ENCODE assay signal across 11 mouse cellular contexts in the genomic region with DNA sequence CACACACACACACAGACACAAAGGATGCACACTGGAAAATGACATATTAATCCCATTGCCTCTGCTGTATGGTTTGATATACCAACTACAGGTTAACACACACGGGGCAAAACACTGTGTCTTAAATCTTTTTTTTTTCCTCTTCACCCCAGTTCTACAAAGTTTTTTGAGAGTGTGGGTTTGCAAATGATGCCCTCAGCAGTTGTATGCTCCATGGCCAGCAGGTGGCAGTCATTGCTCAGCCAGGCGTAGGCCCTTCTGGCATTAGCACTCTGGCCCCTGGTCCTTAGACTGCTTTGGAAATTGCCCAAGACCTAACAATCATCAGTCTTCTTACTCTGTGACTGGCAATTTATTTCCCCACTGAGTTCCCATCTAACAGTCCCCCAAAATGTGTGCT. TPM values are rescaled to one million over a fixed set of nuclear protein-coding genes. Genes with fewer than 3 reads are reported as not detected.
DNase-seq lines count a peak whose midpoint lies in the region; ATAC-seq and TF ChIP-seq lines count a peak whose summit lies in the region.
"Not testable (repeated sequence)": the region's sequence is repeated elsewhere in the genome, so short reads cannot be mapped to it uniquely, and the experiment has no call there.
"Had no signal": no experiment of that assay in that cellular context is flagged by ENCODE, and none has a peak within 500 bp of the region (broad histone marks: within the 10 kb centered on the region; RNA-seq: fewer than 3 reads in every experiment).

No protein-coding gene starts in this region.

- TF ChIP-seq EP300 in heart, postnatal 0 days (IDR thresholded peaks at IDR 0.05; ENCODE audit: low read depth): not testable (repeated sequence)

- DNase-seq in adrenal gland, postnatal 14 days: peak; percentile 78
- DNase-seq in heart, postnatal 0 days (ENCODE audit: low spot score): not testable (repeated sequence)
- DNase-seq in kidney, adult 8-10 months: peak; percentile 9 to 37
- DNase-seq in left cerebral cortex, adult 18-20 months (ENCODE audit: low spot score in 2 of 2): peak; percentile 17 to 39
- peak; percentile 70 for DNase-seq in lung, postnatal 25 days (ENCODE audit: low spot score)
- DNase-seq in spleen, adult 12 weeks (ENCODE audit: low spot score): peak; percentile 24
- DNase-seq in urinary bladder, postnatal 14 days (ENCODE audit: low spot score): peak; percentile 24

- not testable (repeated sequence) for H3K9ac ChIP-seq in heart, postnatal 0 days (replicated peaks; ENCODE audit: low read depth, low read length)

- not testable (repeated sequence) for H3K4me1 ChIP-seq in heart, postnatal 0 days (ENCODE audit: control insufficient read depth, insufficient read depth)

- WGBS in heart, postnatal 0 days: 46% methylated on average over 2 of the region's 2 CpGs

- not testable (repeated sequence) for H3K9me3 ChIP-seq in heart, postnatal 0 days (replicated peaks; ENCODE audit: control insufficient read depth, low read length)

- not testable (repeated sequence) for H3K36me3 ChIP-seq in heart, postnatal 0 days (replicated peaks; ENCODE audit: control insufficient read depth, insufficient read depth, low read length)

- TF ChIP-seq CTCF in heart, postnatal 0 days (IDR thresholded peaks at IDR 0.05; ENCODE audit: low read depth): peak; percentile 16; the same call in 1 of the 2 replicates

- H3K27ac ChIP-seq in heart, postnatal 0 days (ENCODE audit: low read depth): not testable (repeated sequence)

- H3K27me3 ChIP-seq in heart, postnatal 0 days (ENCODE audit: control insufficient read depth, insufficient read depth, low read length): not testable (repeated sequence)

- H3K4me2 ChIP-seq in heart, postnatal 0 days (ENCODE audit: low read depth, low read length): not testable (repeated sequence)

- peak; percentile 82; the same call in 1 of the 2 replicates for ATAC-seq in erythroid progenitor cell, adult 5-6 weeks (replicated peaks; ENCODE audit: low FRiP score, poor library complexity, severe bottlenecking)
- not testable (repeated sequence) for ATAC-seq in heart, postnatal 0 days (ENCODE audit: insufficient read depth, low read depth)

- H3K4me3 ChIP-seq in heart, postnatal 0 days (ENCODE audit: low read depth, low read length): not testable (repeated sequence)

RNA-seq across cellular contexts. Expression of gene H2al1k, which starts 17.4 kb away (rescaled TPM):
- not detected in 2 replicates for total RNA-seq in adrenal gland, postnatal 14 days (2021)
- total RNA-seq in erythroid progenitor cell, adult 5-6 weeks (2015; ENCODE audit: low replicate concordance): 16.9 and 26.4 TPM in 2 replicates
- 14.5 TPM in 1 of 2 replicates, not detected in the other for total RNA-seq in erythroid progenitor cell, adult 5-6 weeks (2017; ENCODE audit: low replicate concordance)
- total RNA-seq in heart, postnatal 0 days (2014; rRNA removed; ENCODE audit: low replicate concordance): not detected in 2 replicates
- polyA plus RNA-seq in heart, postnatal 0 days (2015; fragmentation: Nextera tagmentation; extraction: Ambion mirVana): not detected in 2 replicates
- total RNA-seq in left cerebral cortex, adult 18-20 months (2021): not detected
- polyA plus RNA-seq: embryonic facial prominence, embryonic 11.5 days; hindbrain, embryonic 10.5 days; macrophage had no signal

RNA-seq across cellular contexts. Expression of gene H2al1m, which starts 49.5 kb away (rescaled TPM):
- total RNA-seq in adrenal gland, postnatal 14 days (2021): not detected in 2 replicates
- total RNA-seq in erythroid progenitor cell, adult 5-6 weeks (2015; ENCODE audit: low replicate concordance): not detected in 2 replicates
- total RNA-seq in erythroid progenitor cell, adult 5-6 weeks (2017; ENCODE audit: low replicate concordance): 13.9 TPM in 1 of 2 replicates, not detected in the other
- not detected in 2 replicates for total RNA-seq in heart, postnatal 0 days (2014; rRNA removed; ENCODE audit: low replicate concordance)
- polyA plus RNA-seq in heart, postnatal 0 days (2015; fragmentation: Nextera tagmentation; extraction: Ambion mirVana): not detected in 2 replicates
- total RNA-seq in left cerebral cortex, adult 18-20 months (2021): not detected
- polyA plus RNA-seq: embryonic facial prominence, embryonic 11.5 days; hindbrain, embryonic 10.5 days; macrophage had no signal
